Comparison of ENCODE assay signal across 8 mouse cellular contexts in genomic region chr17:80729080-80729749, GRCm38 (mm10). TPM values are rescaled to one million over a fixed set of nuclear protein-coding genes. Genes with fewer than 3 reads are reported as not detected.
DNase-seq lines count a peak whose midpoint lies in the region; ATAC-seq and TF ChIP-seq lines count a peak whose summit lies in the region.

No protein-coding gene starts in this region.

- TF ChIP-seq CTCF in intestine, postnatal 0 days (IDR thresholded peaks at IDR 0.05; ENCODE audit: low read depth) = no peak

- peaks cover 23% of the 10 kb centered on the region for H3K4me1 ChIP-seq in megakaryocyte, embryonic 14.5 days
- peaks cover 21% of the 10 kb centered on the region for H3K4me1 ChIP-seq in embryonic facial prominence, embryonic 12.5 days
- no peaks in the 10 kb centered on the region; the same call in 1 of the 2 replicates for H3K4me1 ChIP-seq in intestine, postnatal 0 days (replicated peaks; ENCODE audit: control insufficient read depth, insufficient read depth, low read length)
- H3K4me1 ChIP-seq in neural tube, embryonic 14.5 days (ENCODE audit: control insufficient read depth, insufficient read depth, low read length) = peaks cover 16% of the 10 kb centered on the region

- intact Hi-C loops in gastrocnemius, postnatal 36 days (cut with DNase I) = loop anchor here (5.0 kb wide), 1 partner anchor 68 kb away; no protein-coding TSS in a partner anchor

- 30% methylated on average over 9 of the region's 9 CpGs for WGBS in embryonic facial prominence, embryonic 12.5 days
- 16% methylated on average over 9 of the region's 9 CpGs for WGBS in intestine, postnatal 0 days
- 33% methylated on average over 9 of the region's 9 CpGs for WGBS in neural tube, embryonic 14.5 days

- H3K27me3 ChIP-seq in megakaryocyte, embryonic 14.5 days (replicated peaks) = peaks cover 26% of the 10 kb centered on the region
- no peaks in the 10 kb centered on the region for H3K27me3 ChIP-seq in embryonic facial prominence, embryonic 12.5 days
- no peaks in the 10 kb centered on the region for H3K27me3 ChIP-seq in intestine, postnatal 0 days (replicated peaks; ENCODE audit: control insufficient read depth, insufficient read depth, low read length)
- no peaks in the 10 kb centered on the region for H3K27me3 ChIP-seq in neural tube, embryonic 14.5 days (ENCODE audit: control insufficient read depth, insufficient read depth, low read length)

- no peak overlapping the region for H3K9ac ChIP-seq in embryonic facial prominence, embryonic 12.5 days
- no peak overlapping the region for H3K9ac ChIP-seq in intestine, postnatal 0 days (ENCODE audit: low read depth, low read length)
- H3K9ac ChIP-seq in neural tube, embryonic 14.5 days (replicated peaks; ENCODE audit: low read depth, low read length) = no peak overlapping the region

- peak overlapping the region; percentile 71; the same call in 1 of the 2 replicates for H3K4me2 ChIP-seq in embryonic facial prominence, embryonic 12.5 days (replicated peaks)
- peak overlapping the region; percentile 75 for H3K4me2 ChIP-seq in intestine, postnatal 0 days (replicated peaks; ENCODE audit: low read depth)
- peak overlapping the region; percentile 73; the same call in 1 of the 2 replicates for H3K4me2 ChIP-seq in neural tube, embryonic 14.5 days (ENCODE audit: low read depth, low read length)

- H3K9me3 ChIP-seq in megakaryocyte, embryonic 14.5 days = peaks cover 7% of the 10 kb centered on the region
- no peaks in the 10 kb centered on the region for H3K9me3 ChIP-seq in embryonic facial prominence, embryonic 12.5 days
- no peaks in the 10 kb centered on the region for H3K9me3 ChIP-seq in intestine, postnatal 0 days (ENCODE audit: control insufficient read depth)
- H3K9me3 ChIP-seq in neural tube, embryonic 14.5 days (ENCODE audit: control insufficient read depth, low read length) = no peaks in the 10 kb centered on the region

- H3K4me3 ChIP-seq in megakaryocyte, embryonic 14.5 days (replicated peaks) = peak overlapping the region; percentile 11
- 0 out of 2 replicates have a peak overlapping the region, but pooled peaks have one; percentile 97 for H3K4me3 ChIP-seq in embryonic facial prominence, embryonic 12.5 days
- H3K4me3 ChIP-seq in intestine, postnatal 0 days (ENCODE audit: low read depth, low read length) = peak overlapping the region; percentile 88; the same call in 1 of the 2 replicates
- H3K4me3 ChIP-seq in neural tube, embryonic 14.5 days (ENCODE audit: low read depth, low read length) = no peak overlapping the region; the same call in 1 of the 2 replicates

- no peak for ATAC-seq in megakaryocyte, adult 5-6 weeks (ENCODE audit: poor library complexity, severe bottlenecking)
- ATAC-seq in embryonic facial prominence, embryonic 12.5 days (ENCODE audit: insufficient number of reproducible peaks, insufficient read depth, low FRiP score, low TSS enrichment) = no peak
- ATAC-seq in intestine, postnatal 0 days = no peak
- no peak for ATAC-seq in neural tube, embryonic 14.5 days (ENCODE audit: low read depth)

- H3K36me3 ChIP-seq in megakaryocyte, embryonic 14.5 days (replicated peaks; ENCODE audit: low read length) = no peaks in the 10 kb centered on the region
- H3K36me3 ChIP-seq in embryonic facial prominence, embryonic 12.5 days = no peaks in the 10 kb centered on the region
- H3K36me3 ChIP-seq in intestine, postnatal 0 days (ENCODE audit: control insufficient read depth, insufficient read depth) = no peaks in the 10 kb centered on the region
- H3K36me3 ChIP-seq in neural tube, embryonic 14.5 days (ENCODE audit: control insufficient read depth, insufficient read depth, low read length) = no peaks in the 10 kb centered on the region

- peak overlapping the region; percentile 50; the same call in 1 of the 2 replicates for H3K27ac ChIP-seq in embryonic facial prominence, embryonic 12.5 days
- peak overlapping the region; percentile 99; the same call in 1 of the 2 replicates for H3K27ac ChIP-seq in intestine, postnatal 0 days (ENCODE audit: low read depth, low read length)
- H3K27ac ChIP-seq in neural tube, embryonic 14.5 days (ENCODE audit: low read depth, low read length) = no peak overlapping the region

- no peak for DNase-seq in gastrocnemius, postnatal 36 days
- no peak for DNase-seq in cerebellum, postnatal 10 days
- no peak for DNase-seq in layer of hippocampus, adult 8-10 months (ENCODE audit: low spot score in 2 of 2)

RNA-seq across cellular contexts. Expression of gene Map4k3, which starts 0.9 kb away (rescaled TPM):
- polyA plus RNA-seq in megakaryocyte, embryonic 14.5 days (2012; ENCODE audit: insufficient read depth, low replicate concordance) = 0.87 TPM in 1 of 2 replicates, not detected in the other
- total RNA-seq in megakaryocyte, adult 5-6 weeks (2015) = 7.6 and 7.9 TPM in 2 replicates
- 5.6 and 8.6 TPM in 2 replicates for total RNA-seq in megakaryocyte, adult 5-6 weeks (2017)
- polyA plus RNA-seq in embryonic facial prominence, embryonic 12.5 days (2016; fragmentation: Nextera tagmentation; extraction: Ambion mirVana) = 34.7 and 37.0 TPM in 2 replicates
- polyA plus RNA-seq in intestine, postnatal 0 days (2015; fragmentation: Nextera tagmentation; extraction: Ambion mirVana) = 13.5 and 13.8 TPM in 2 replicates
- 34.0 and 40.6 TPM in 2 replicates for polyA plus RNA-seq in neural tube, embryonic 14.5 days (2014; fragmentation: Nextera tagmentation; extraction: Ambion mirVana)
- 10 to 100 TPM; 10.6 to 14.2 TPM for total RNA-seq in gastrocnemius, postnatal 36 days (2021)
- 10 to 100 TPM; 78.0 to 94.1 (median 85.5) TPM for total RNA-seq in layer of hippocampus, adult 8-10 months (2022)
